Mouse (Mus musculus) retina, postnatal 1 day (tissue): ENCODE data around the gene Pde2a.

Experiments
- DNase-seq: peaks from one replicate; pipeline ENCODE4 v3.0.0-alpha.2; 2012

The Pde2a gene

GRCm38 (mm10) chr7:101421529-101421928 is at the start of gene Pde2a:
Gene Pde2a, plus strand, starts transcription at chr7:101421691.
- peak; percentile 63 for DNase-seq

GRCm38 (mm10) chr7:101373082-101373481 is 48.4 kb upstream of the Pde2a start:
- no peak for DNase-seq

- DNase-seq: peak; percentile 87
Measured at GRCm38 (mm10) chr7:101374155-101374554, 47.3 kb upstream of the Pde2a start.

- DNase-seq: no peak
Measured at GRCm38 (mm10) chr7:101376701-101377340, 44.7 kb upstream of the Pde2a start.

GRCm38 (mm10) chr7:101377741-101378262 is 43.7 kb upstream of the Pde2a start:
- DNase-seq: peak; percentile 93

- DNase-seq: no peak
Measured at GRCm38 (mm10) chr7:101378285-101378684, 43.2 kb upstream of the Pde2a start.

GRCm38 (mm10) chr7:101378796-101379465 is 42.6 kb upstream of the Pde2a start:
- peak; percentile 50 for DNase-seq

- DNase-seq: no peak
Measured at GRCm38 (mm10) chr7:101379732-101380131, 41.8 kb upstream of the Pde2a start.

GRCm38 (mm10) chr7:101381512-101381911 is 40.0 kb upstream of the Pde2a start:
- DNase-seq: no peak

- DNase-seq: peak; percentile 54
Measured at GRCm38 (mm10) chr7:101382378-101382777, 39.1 kb upstream of the Pde2a start.

- DNase-seq: no peak
Measured at GRCm38 (mm10) chr7:101383756-101384155, 37.7 kb upstream of the Pde2a start.

- no peak for DNase-seq
Measured at GRCm38 (mm10) chr7:101384931-101385330, 36.6 kb upstream of the Pde2a start.

GRCm38 (mm10) chr7:101385331-101385733 is 36.2 kb upstream of the Pde2a start:
- peak; percentile 47 for DNase-seq

GRCm38 (mm10) chr7:101385866-101386452 is 35.5 kb upstream of the Pde2a start:
- no peak for DNase-seq

GRCm38 (mm10) chr7:101389256-101389655 is 32.2 kb upstream of the Pde2a start:
- no peak for DNase-seq

GRCm38 (mm10) chr7:101391909-101392479 is 29.5 kb upstream of the Pde2a start:
- DNase-seq: no peak

- no peak for DNase-seq
Measured at GRCm38 (mm10) chr7:101393015-101393414, 28.5 kb upstream of the Pde2a start.

GRCm38 (mm10) chr7:101393694-101394504 is 27.6 kb upstream of the Pde2a start:
- no peak for DNase-seq

GRCm38 (mm10) chr7:101394569-101394968 is 26.9 kb upstream of the Pde2a start:
- no peak for DNase-seq

- DNase-seq: no peak
Measured at GRCm38 (mm10) chr7:101395471-101395870, 26.0 kb upstream of the Pde2a start.

GRCm38 (mm10) chr7:101397175-101397574 is 24.3 kb upstream of the Pde2a start:
- DNase-seq: no peak

- DNase-seq: no peak
Measured at GRCm38 (mm10) chr7:101401510-101401909, 20.0 kb upstream of the Pde2a start.

GRCm38 (mm10) chr7:101403831-101404230 is 17.7 kb upstream of the Pde2a start:
- DNase-seq: no peak
